Mouse (Mus musculus): ENCODE measurements around the gene Galm. TPM values are rescaled to one million over a fixed set of nuclear protein-coding genes. Genes with fewer than 3 reads are reported as not detected.

Gene Galm
- polyA plus RNA-seq, 1 experiment = 3.7 TPM

GRCm38 (mm10) chr17:80088168-80088567 lies 39.1 kb upstream of the Galm start:
- Histone ChIP-seq H3K36me3 (ENCODE audit: control insufficient read depth, insufficient read depth) (no peaks in the 10 kb centered on the region), H3K4me3 (ENCODE audit: insufficient read depth, poor library complexity, severe bottlenecking) (no peak overlapping the region), H3K27me3 (ENCODE audit: control insufficient read depth, insufficient read depth, insufficient read length) (no peaks in the 10 kb centered on the region), H3K79me2 (ENCODE audit: control insufficient read depth, insufficient read depth) (no peaks in the 10 kb centered on the region), H3K79me3 (ENCODE audit: low read depth) (no peaks in the 10 kb centered on the region), H3ac (ENCODE audit: control insufficient read depth, insufficient read length, low read depth) (no peak overlapping the region)
- no peak for TF ChIP-seq FOSL1 (IDR thresholded peaks at IDR 0.05; ENCODE audit: insufficient read depth, low read length, poor library complexity, severe bottlenecking)
- TF ChIP-seq CTCF (IDR thresholded peaks at IDR 0.05; ENCODE audit: control insufficient read depth, insufficient read depth, insufficient read length) = no peak
- no peak for TF ChIP-seq MAX (IDR thresholded peaks at IDR 0.05)
- TF ChIP-seq CEBPB (IDR thresholded peaks at IDR 0.05; ENCODE audit: low read depth) = no peak
- TF ChIP-seq MYOD1 (IDR thresholded peaks at IDR 0.05; ENCODE audit: control insufficient read depth, insufficient read length, low read depth) = peak; percentile 69
- TF ChIP-seq MYOG (IDR thresholded peaks at IDR 0.05; ENCODE audit: control insufficient read depth, extremely low read depth, insufficient read length) = no peak

- H3K79me2 ChIP-seq (ENCODE audit: control insufficient read depth, insufficient read depth) = no peaks in the 10 kb centered on the region
- H3K79me3 ChIP-seq (ENCODE audit: low read depth) = no peaks in the 10 kb centered on the region
- H3K36me3 ChIP-seq (ENCODE audit: control insufficient read depth, insufficient read depth) = no peaks in the 10 kb centered on the region
- H3K4me3 ChIP-seq (ENCODE audit: insufficient read depth, poor library complexity, severe bottlenecking) = no peak overlapping the region
- TF ChIP-seq MYOG (IDR thresholded peaks at IDR 0.05; ENCODE audit: control insufficient read depth, extremely low read depth, insufficient read length) (no peak), USF1 (IDR thresholded peaks at IDR 0.05; ENCODE audit: low read depth) (no peak), CTCF (IDR thresholded peaks at IDR 0.05; ENCODE audit: control insufficient read depth, insufficient read depth, insufficient read length) (no peak), MYOD1 (IDR thresholded peaks at IDR 0.05; ENCODE audit: control insufficient read depth, insufficient read length, low read depth) (no peak), CEBPB (IDR thresholded peaks at IDR 0.05; ENCODE audit: low read depth) (no peak), FOSL1 (IDR thresholded peaks at IDR 0.05; ENCODE audit: insufficient read depth, low read length, poor library complexity, severe bottlenecking) (no peak), MAX (IDR thresholded peaks at IDR 0.05) (no peak)
- no peak overlapping the region for H3ac ChIP-seq (ENCODE audit: control insufficient read depth, insufficient read length, low read depth)
- peaks cover 3% of the 10 kb centered on the region for H3K27me3 ChIP-seq (ENCODE audit: control insufficient read depth, insufficient read depth, insufficient read length)
Measured at GRCm38 (mm10) chr17:80090551-80090950, 36.7 kb upstream of the Galm start.

GRCm38 (mm10) chr17:80091879-80092549 lies 35.3 kb upstream of the Galm start:
- Histone ChIP-seq H3K36me3 (ENCODE audit: control insufficient read depth, insufficient read depth) (no peaks in the 10 kb centered on the region), H3K27me3 (ENCODE audit: control insufficient read depth, insufficient read depth, insufficient read length) (peaks cover 9% of the 10 kb centered on the region), H3K79me2 (ENCODE audit: control insufficient read depth, insufficient read depth) (no peaks in the 10 kb centered on the region), H3K4me3 (ENCODE audit: insufficient read depth, poor library complexity, severe bottlenecking) (no peak overlapping the region), H3ac (ENCODE audit: control insufficient read depth, insufficient read length, low read depth) (no peak overlapping the region), H3K79me3 (ENCODE audit: low read depth) (no peaks in the 10 kb centered on the region)
- TF ChIP-seq CEBPB (IDR thresholded peaks at IDR 0.05; ENCODE audit: low read depth) (no peak), MYOD1 (IDR thresholded peaks at IDR 0.05; ENCODE audit: control insufficient read depth, insufficient read length, low read depth) (no peak), MYOG (IDR thresholded peaks at IDR 0.05; ENCODE audit: control insufficient read depth, extremely low read depth, insufficient read length) (no peak), USF1 (IDR thresholded peaks at IDR 0.05; ENCODE audit: low read depth) (no peak), MAX (IDR thresholded peaks at IDR 0.05) (no peak), CTCF (IDR thresholded peaks at IDR 0.05; ENCODE audit: control insufficient read depth, insufficient read depth, insufficient read length) (no peak), FOSL1 (IDR thresholded peaks at IDR 0.05; ENCODE audit: insufficient read depth, low read length, poor library complexity, severe bottlenecking) (no peak)

GRCm38 (mm10) chr17:80095254-80095899 lies 31.9 kb upstream of the Galm start:
- H3K36me3 ChIP-seq (ENCODE audit: control insufficient read depth, insufficient read depth) = no peaks in the 10 kb centered on the region
- TF ChIP-seq CEBPB (IDR thresholded peaks at IDR 0.05; ENCODE audit: low read depth) (no peak), MYOD1 (IDR thresholded peaks at IDR 0.05; ENCODE audit: control insufficient read depth, insufficient read length, low read depth) (no peak), MAX (IDR thresholded peaks at IDR 0.05) (no peak), CTCF (IDR thresholded peaks at IDR 0.05; ENCODE audit: control insufficient read depth, insufficient read depth, insufficient read length) (no peak), MYOG (IDR thresholded peaks at IDR 0.05; ENCODE audit: control insufficient read depth, extremely low read depth, insufficient read length) (no peak), FOSL1 (IDR thresholded peaks at IDR 0.05; ENCODE audit: insufficient read depth, low read length, poor library complexity, severe bottlenecking) (no peak), USF1 (IDR thresholded peaks at IDR 0.05; ENCODE audit: low read depth) (no peak)
- no peaks in the 10 kb centered on the region for H3K79me2 ChIP-seq (ENCODE audit: control insufficient read depth, insufficient read depth)
- H3K79me3 ChIP-seq (ENCODE audit: low read depth) = no peaks in the 10 kb centered on the region
- H3K4me3 ChIP-seq (ENCODE audit: insufficient read depth, poor library complexity, severe bottlenecking) = no peak overlapping the region
- H3ac ChIP-seq (ENCODE audit: control insufficient read depth, insufficient read length, low read depth) = no peak overlapping the region
- H3K27me3 ChIP-seq (ENCODE audit: control insufficient read depth, insufficient read depth, insufficient read length) = peaks cover 9% of the 10 kb centered on the region

GRCm38 (mm10) chr17:80096043-80096719 lies 31.1 kb upstream of the Galm start:
- Histone ChIP-seq H3K79me3 (ENCODE audit: low read depth) (no peaks in the 10 kb centered on the region), H3K79me2 (ENCODE audit: control insufficient read depth, insufficient read depth) (no peaks in the 10 kb centered on the region), H3K36me3 (ENCODE audit: control insufficient read depth, insufficient read depth) (no peaks in the 10 kb centered on the region), H3K4me3 (ENCODE audit: insufficient read depth, poor library complexity, severe bottlenecking) (no peak overlapping the region), H3ac (ENCODE audit: control insufficient read depth, insufficient read length, low read depth) (no peak overlapping the region), H3K27me3 (ENCODE audit: control insufficient read depth, insufficient read depth, insufficient read length) (peaks cover 9% of the 10 kb centered on the region)
- no peak for TF ChIP-seq CEBPB (IDR thresholded peaks at IDR 0.05; ENCODE audit: low read depth)
- TF ChIP-seq MYOG (IDR thresholded peaks at IDR 0.05; ENCODE audit: control insufficient read depth, extremely low read depth, insufficient read length) = no peak
- no peak for TF ChIP-seq CTCF (IDR thresholded peaks at IDR 0.05; ENCODE audit: control insufficient read depth, insufficient read depth, insufficient read length)
- no peak for TF ChIP-seq FOSL1 (IDR thresholded peaks at IDR 0.05; ENCODE audit: insufficient read depth, low read length, poor library complexity, severe bottlenecking)
- no peak for TF ChIP-seq MYOD1 (IDR thresholded peaks at IDR 0.05; ENCODE audit: control insufficient read depth, insufficient read length, low read depth)
- no peak for TF ChIP-seq MAX (IDR thresholded peaks at IDR 0.05)
- no peak for TF ChIP-seq USF1 (IDR thresholded peaks at IDR 0.05; ENCODE audit: low read depth)
